Mouse (Mus musculus): Measurements from ENCODE around the gene Sult6b1. TPM values are rescaled to one million over a fixed set of nuclear protein-coding genes. Genes with fewer than 3 reads are reported as not detected.

The Sult6b1 gene
- total and polyA plus RNA-seq, 2 experiments from 2014 or later, result 0.39 TPM; not detected in 1

DNA sequence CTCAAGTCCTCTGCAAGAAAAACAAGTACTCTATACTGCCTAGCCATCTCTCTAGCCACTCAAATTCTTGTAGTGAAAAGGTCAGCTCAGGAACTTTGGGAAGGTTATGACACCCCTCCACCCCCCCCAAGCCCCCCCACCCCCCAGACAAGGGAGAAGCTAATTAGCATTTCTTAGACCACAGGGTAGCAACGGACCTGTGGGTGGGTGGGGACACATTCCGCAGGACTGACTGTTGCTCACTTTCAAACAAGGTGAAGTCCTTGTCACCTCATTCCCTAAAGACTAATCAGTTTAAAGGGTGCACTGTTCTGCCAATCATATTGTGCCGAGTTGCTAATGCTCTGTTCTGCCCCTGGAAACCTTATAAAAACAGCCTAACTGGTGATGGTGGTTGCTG, 7.1 kb upstream of the Sult6b1 start:
- no peak for DNase-seq (ENCODE audit: low spot score)
- Histone ChIP-seq H3K9ac (replicated peaks; ENCODE audit: low read length) (no peak overlapping the region), H3K36me3 (ENCODE audit: insufficient read depth, low read length) (no peaks in the 10 kb centered on the region), H3K4me3 (ENCODE audit: low read length) (no peak overlapping the region), H3K27me3 (ENCODE audit: insufficient read depth, low read length) (no peaks in the 10 kb centered on the region), H3K4me1 (ENCODE audit: insufficient read depth, low read length) (peaks cover 10% of the 10 kb centered on the region; the same call in 1 of the 2 replicates), H3K4me2 (ENCODE audit: low read depth, low read length) (no peak overlapping the region), H3K9me3 (ENCODE audit: low read length) (no peaks in the 10 kb centered on the region), H3K27ac (no peak overlapping the region)
- no peak for ATAC-seq
- WGBS, result 80% methylated on average over 3 of the region's 3 CpGs
- no peak for TF ChIP-seq CTCF (IDR thresholded peaks at IDR 0.05; ENCODE audit: low read depth)

GRCm38 (mm10) chr17:78912861-78913281, 6.1 kb upstream of the Sult6b1 start:
- H3K9me3 ChIP-seq (ENCODE audit: low read length), result no peaks in the 10 kb centered on the region
- peak; percentile 69 for ATAC-seq
- peak overlapping the region; percentile 36; the same call in 1 of the 2 replicates for H3K27ac ChIP-seq
- peak; percentile 73 for DNase-seq (ENCODE audit: low spot score)
- peak overlapping the region; percentile 37; the same call in 1 of the 2 replicates for H3K9ac ChIP-seq (replicated peaks; ENCODE audit: low read length)
- TF ChIP-seq CTCF (IDR thresholded peaks at IDR 0.05; ENCODE audit: low read depth), result no peak
- H3K27me3 ChIP-seq (ENCODE audit: insufficient read depth, low read length), result no peaks in the 10 kb centered on the region
- no peaks in the 10 kb centered on the region for H3K36me3 ChIP-seq (ENCODE audit: insufficient read depth, low read length)
- 27% methylated on average over 6 of the region's 6 CpGs for WGBS
- H3K4me3 ChIP-seq (ENCODE audit: low read length), result peak overlapping the region; percentile 34
- H3K4me1 ChIP-seq (ENCODE audit: insufficient read depth, low read length), result peaks cover 10% of the 10 kb centered on the region; the same call in 1 of the 2 replicates
- peak overlapping the region; percentile 54 for H3K4me2 ChIP-seq (ENCODE audit: low read depth, low read length)

GRCm38 (mm10) chr17:78909374-78909773, 2.6 kb upstream of the Sult6b1 start:
- H3K4me1 ChIP-seq (ENCODE audit: insufficient read depth, low read length), result no peaks in the 10 kb centered on the region
- no peak overlapping the region for H3K9ac ChIP-seq (replicated peaks; ENCODE audit: low read length)
- no peaks in the 10 kb centered on the region for H3K36me3 ChIP-seq (ENCODE audit: insufficient read depth, low read length)
- no peak for TF ChIP-seq CTCF (IDR thresholded peaks at IDR 0.05; ENCODE audit: low read depth)
- no peak overlapping the region for H3K27ac ChIP-seq
- ATAC-seq (no peak), DNase-seq (ENCODE audit: low spot score) (no peak)
- H3K9me3 ChIP-seq (ENCODE audit: low read length), result no peaks in the 10 kb centered on the region
- 76% methylated on average over 2 of the region's 2 CpGs for WGBS
- no peaks in the 10 kb centered on the region for H3K27me3 ChIP-seq (ENCODE audit: insufficient read depth, low read length)
- no peak overlapping the region for H3K4me2 ChIP-seq (ENCODE audit: low read depth, low read length)
- no peak overlapping the region for H3K4me3 ChIP-seq (ENCODE audit: low read length)

- H3K36me3 ChIP-seq (ENCODE audit: insufficient read depth, low read length), result no peaks in the 10 kb centered on the region
- ATAC-seq, result no peak
Measured at GRCm38 (mm10) chr17:78903158-78903557, 3.6 kb downstream of the Sult6b1 start.

GRCm38 (mm10) chr17:78895394-78895793, 11.4 kb downstream of the Sult6b1 start:
- 24% methylated on average over 8 of the region's 8 CpGs for WGBS
- peak overlapping the region; percentile 42 for H3K4me2 ChIP-seq (ENCODE audit: low read depth, low read length)
- H3K9ac ChIP-seq (replicated peaks; ENCODE audit: low read length), result no peak overlapping the region
- H3K36me3 ChIP-seq (ENCODE audit: insufficient read depth, low read length), result no peaks in the 10 kb centered on the region
- no peaks in the 10 kb centered on the region for H3K4me1 ChIP-seq (ENCODE audit: insufficient read depth, low read length)
- no peaks in the 10 kb centered on the region for H3K27me3 ChIP-seq (ENCODE audit: insufficient read depth, low read length)
- no peaks in the 10 kb centered on the region for H3K9me3 ChIP-seq (ENCODE audit: low read length)
- peak; percentile 52 for TF ChIP-seq CTCF (IDR thresholded peaks at IDR 0.05; ENCODE audit: low read depth)
- ATAC-seq (peak; percentile 29; the same call in 1 of the 2 replicates), DNase-seq (ENCODE audit: low spot score) (peak; percentile 90)
- no peak overlapping the region for H3K4me3 ChIP-seq (ENCODE audit: low read length)
- no peak overlapping the region for H3K27ac ChIP-seq

More at GRCm38 (mm10) chr17:78903158-78903557, 3.6 kb downstream of the Sult6b1 start:
- Histone ChIP-seq H3K4me1 (ENCODE audit: insufficient read depth, low read length) (no peaks in the 10 kb centered on the region), H3K4me3 (ENCODE audit: low read length) (no peak overlapping the region), H3K4me2 (ENCODE audit: low read depth, low read length) (no peak overlapping the region), H3K27ac (no peak overlapping the region), H3K9me3 (ENCODE audit: low read length) (no peaks in the 10 kb centered on the region), H3K27me3 (ENCODE audit: insufficient read depth, low read length) (no peaks in the 10 kb centered on the region), H3K9ac (replicated peaks; ENCODE audit: low read length) (no peak overlapping the region)
- no peak for TF ChIP-seq CTCF (IDR thresholded peaks at IDR 0.05; ENCODE audit: low read depth)
- no peak for DNase-seq (ENCODE audit: low spot score)
- WGBS, result 80% methylated on average over 2 of the region's 2 CpGs

GRCm38 (mm10) chr17:78894991-78895390, 11.8 kb downstream of the Sult6b1 start:
- WGBS, result 79% methylated on average over 7 of the region's 7 CpGs
- Histone ChIP-seq H3K27me3 (ENCODE audit: insufficient read depth, low read length) (no peaks in the 10 kb centered on the region), H3K4me1 (ENCODE audit: insufficient read depth, low read length) (no peaks in the 10 kb centered on the region), H3K4me3 (ENCODE audit: low read length) (no peak overlapping the region), H3K9ac (replicated peaks; ENCODE audit: low read length) (no peak overlapping the region), H3K36me3 (ENCODE audit: insufficient read depth, low read length) (no peaks in the 10 kb centered on the region), H3K27ac (no peak overlapping the region), H3K9me3 (ENCODE audit: low read length) (no peaks in the 10 kb centered on the region), H3K4me2 (ENCODE audit: low read depth, low read length) (no peak overlapping the region; the same call in 1 of the 2 replicates)
- ATAC-seq (peak; percentile 27; the same call in 1 of the 2 replicates), DNase-seq (ENCODE audit: low spot score) (no peak)
- TF ChIP-seq CTCF (IDR thresholded peaks at IDR 0.05; ENCODE audit: low read depth), result no peak

- Histone ChIP-seq H3K4me3 (ENCODE audit: low read length) (no peak overlapping the region), H3K4me1 (ENCODE audit: insufficient read depth, low read length) (no peaks in the 10 kb centered on the region), H3K9me3 (ENCODE audit: low read length) (no peaks in the 10 kb centered on the region), H3K36me3 (ENCODE audit: insufficient read depth, low read length) (no peaks in the 10 kb centered on the region), H3K4me2 (ENCODE audit: low read depth, low read length) (no peak overlapping the region), H3K27ac (no peak overlapping the region), H3K9ac (replicated peaks; ENCODE audit: low read length) (no peak overlapping the region), H3K27me3 (ENCODE audit: insufficient read depth, low read length) (no peaks in the 10 kb centered on the region)
- ATAC-seq, result no peak
- no peak for DNase-seq (ENCODE audit: low spot score)
- no peak for TF ChIP-seq CTCF (IDR thresholded peaks at IDR 0.05; ENCODE audit: low read depth)
- WGBS, result 90% methylated on average over 9 of the region's 9 CpGs
Measured at GRCm38 (mm10) chr17:78891020-78891419, 15.8 kb downstream of the Sult6b1 start.

Measured in hindbrain, postnatal 0 days (tissue).